Mouse (Mus musculus): ENCODE data around the gene Sacm1l. TPM values are rescaled to one million over a fixed set of nuclear protein-coding genes. Genes with fewer than 3 reads are reported as not detected.

The Sacm1l gene
- polyA plus RNA-seq, 2 experiments = 9.9 to 25.8 TPM

- no peak for ATAC-seq (ENCODE audit: insufficient read depth)
- Histone ChIP-seq H3K9me3 (ENCODE audit: control insufficient read depth, low read length) (no peaks in the 10 kb centered on the region), H3K27me3 (ENCODE audit: control insufficient read depth, insufficient read depth, low read length) (no peaks in the 10 kb centered on the region), H3K4me2 (ENCODE audit: low read depth) (no peak overlapping the region), H3K9ac (replicated peaks) (no peak overlapping the region), H3K4me3 (ENCODE audit: insufficient read depth in 1 of 2, low read depth in 2 of 2, low read length in 2 of 2) (no peak overlapping the region), H3K4me1 (replicated peaks; ENCODE audit: control insufficient read depth in 2 of 2, insufficient read depth in 2 of 2, low read length in 1 of 2) (peaks cover 5 to 11% of the 10 kb centered on the region in 2 experiments), H3K27ac (no peak overlapping the region), H3K36me3 (replicated peaks; ENCODE audit: control insufficient read depth, insufficient read depth, low read depth) (no peaks in the 10 kb centered on the region)
- no peak for TF ChIP-seq CTCF (IDR thresholded peaks at IDR 0.05; ENCODE audit: low read depth)
- no peak for TF ChIP-seq EP300 (IDR thresholded peaks at IDR 0.05; ENCODE audit: low read depth)
- WGBS (ENCODE audit: insufficient replicate concordance) = 75% methylated on average over 5 of the region's 5 CpGs
- DNase-seq (ENCODE audit: low read depth in 3 of 3, low spot score in 3 of 3) = no peak
These were observed 3.1 kb upstream of the Sacm1l start for GRCm38 (mm10) chr9:123526502-123526901.

- Histone ChIP-seq H3K27me3 (ENCODE audit: control insufficient read depth, insufficient read depth, low read length) (no peaks in the 10 kb centered on the region), H3K27ac (peak overlapping the region; percentile 95), H3K9me3 (ENCODE audit: control insufficient read depth, low read length) (no peaks in the 10 kb centered on the region), H3K4me2 (ENCODE audit: low read depth) (peak overlapping the region; percentile 87), H3K4me1 (replicated peaks; ENCODE audit: control insufficient read depth in 2 of 2, insufficient read depth in 2 of 2, low read length in 1 of 2) (peaks cover 13 to 14% of the 10 kb centered on the region in 2 experiments), H3K36me3 (replicated peaks; ENCODE audit: control insufficient read depth, insufficient read depth, low read depth) (no peaks in the 10 kb centered on the region), H3K9ac (replicated peaks) (peak overlapping the region; percentile 80), H3K4me3 (ENCODE audit: insufficient read depth in 1 of 2, low read depth in 2 of 2, low read length in 2 of 2) (peak overlapping the region; percentile 65 to 92)
- TF ChIP-seq CTCF (IDR thresholded peaks at IDR 0.05; ENCODE audit: low read depth) = no peak
- no peak for TF ChIP-seq EP300 (IDR thresholded peaks at IDR 0.05; ENCODE audit: low read depth)
- WGBS (ENCODE audit: insufficient replicate concordance) = 24% methylated on average over 6 of the region's 6 CpGs
- ATAC-seq (ENCODE audit: insufficient read depth) (no peak), DNase-seq (ENCODE audit: low read depth in 3 of 3, low spot score in 3 of 3) (no peak)
These were observed 1.3 kb upstream of the Sacm1l start for GRCm38 (mm10) chr9:123528087-123528925.

GRCm38 (mm10) chr9:123528926-123529295 lies 648 bp upstream of the Sacm1l start:
- Histone ChIP-seq H3K9me3 (ENCODE audit: control insufficient read depth, low read length) (no peaks in the 10 kb centered on the region), H3K27ac (peak overlapping the region; percentile 95), H3K4me1 (replicated peaks; ENCODE audit: control insufficient read depth in 2 of 2, insufficient read depth in 2 of 2, low read length in 1 of 2) (peaks cover 13 to 14% of the 10 kb centered on the region in 2 experiments), H3K4me3 (ENCODE audit: insufficient read depth in 1 of 2, low read depth in 2 of 2, low read length in 2 of 2) (peak overlapping the region; percentile 65 to 92), H3K9ac (replicated peaks) (peak overlapping the region; percentile 80), H3K27me3 (ENCODE audit: control insufficient read depth, insufficient read depth, low read length) (no peaks in the 10 kb centered on the region), H3K4me2 (ENCODE audit: low read depth) (peak overlapping the region; percentile 87), H3K36me3 (replicated peaks; ENCODE audit: control insufficient read depth, insufficient read depth, low read depth) (no peaks in the 10 kb centered on the region)
- ATAC-seq (ENCODE audit: insufficient read depth) (peak; percentile 54), DNase-seq (ENCODE audit: low read depth in 3 of 3, low spot score in 3 of 3) (peak in 2 of 3 experiments; percentile 47 to 62)
- under 1% methylated on average over 17 of the region's 17 CpGs for WGBS (ENCODE audit: insufficient replicate concordance)
- TF ChIP-seq CTCF (IDR thresholded peaks at IDR 0.05; ENCODE audit: low read depth) = no peak
- no peak for TF ChIP-seq EP300 (IDR thresholded peaks at IDR 0.05; ENCODE audit: low read depth)

- ATAC-seq (ENCODE audit: insufficient read depth) = no peak
- DNase-seq (ENCODE audit: low read depth in 3 of 3, low spot score in 3 of 3) = peak in 1 of 3 experiments; percentile 37
- Histone ChIP-seq H3K4me1 (replicated peaks; ENCODE audit: control insufficient read depth in 2 of 2, insufficient read depth in 2 of 2, low read length in 1 of 2) (peaks cover 13 to 14% of the 10 kb centered on the region in 2 experiments), H3K9me3 (ENCODE audit: control insufficient read depth, low read length) (no peaks in the 10 kb centered on the region), H3K27ac (peak overlapping the region; percentile 50), H3K9ac (replicated peaks) (peak overlapping the region; percentile 92), H3K4me2 (ENCODE audit: low read depth) (peak overlapping the region; percentile 93), H3K4me3 (ENCODE audit: insufficient read depth in 1 of 2, low read depth in 2 of 2, low read length in 2 of 2) (peak overlapping the region; percentile 83 to 94), H3K27me3 (ENCODE audit: control insufficient read depth, insufficient read depth, low read length) (no peaks in the 10 kb centered on the region), H3K36me3 (replicated peaks; ENCODE audit: control insufficient read depth, insufficient read depth, low read depth) (no peaks in the 10 kb centered on the region)
- TF ChIP-seq EP300 (IDR thresholded peaks at IDR 0.05; ENCODE audit: low read depth) = no peak
- TF ChIP-seq CTCF (IDR thresholded peaks at IDR 0.05; ENCODE audit: low read depth) = no peak
- under 1% methylated on average over 13 of the region's 13 CpGs for WGBS (ENCODE audit: insufficient replicate concordance)
These were observed 558 bp downstream of the Sacm1l start for GRCm38 (mm10) chr9:123530158-123530475.

GRCm38 (mm10) chr9:123530566-123531130 lies 1.1 kb downstream of the Sacm1l start:
- H3K4me3 ChIP-seq (ENCODE audit: insufficient read depth in 1 of 2, low read depth in 2 of 2, low read length in 2 of 2) = peak overlapping the region; percentile 83 to 94
- ATAC-seq (ENCODE audit: insufficient read depth) (no peak), DNase-seq (ENCODE audit: low read depth in 3 of 3, low spot score in 3 of 3) (no peak)
- WGBS (ENCODE audit: insufficient replicate concordance) = 41% methylated on average over 11 of the region's 11 CpGs
- no peaks in the 10 kb centered on the region for H3K36me3 ChIP-seq (replicated peaks; ENCODE audit: control insufficient read depth, insufficient read depth, low read depth)
- no peaks in the 10 kb centered on the region for H3K27me3 ChIP-seq (ENCODE audit: control insufficient read depth, insufficient read depth, low read length)
- peak overlapping the region; percentile 50 for H3K27ac ChIP-seq
- peaks cover 13 to 14% of the 10 kb centered on the region in 2 experiments for H3K4me1 ChIP-seq (replicated peaks; ENCODE audit: control insufficient read depth in 2 of 2, insufficient read depth in 2 of 2, low read length in 1 of 2)
- TF ChIP-seq CTCF (IDR thresholded peaks at IDR 0.05; ENCODE audit: low read depth) (no peak), EP300 (IDR thresholded peaks at IDR 0.05; ENCODE audit: low read depth) (no peak)
- no peaks in the 10 kb centered on the region for H3K9me3 ChIP-seq (ENCODE audit: control insufficient read depth, low read length)
- H3K9ac ChIP-seq (replicated peaks) = peak overlapping the region; percentile 92
- peak overlapping the region; percentile 93 for H3K4me2 ChIP-seq (ENCODE audit: low read depth)
